Mouse (Mus musculus) cortical plate, adult 2 months (tissue): ENCODE data around the gene Lmtk3. TPM values are rescaled to one million over a fixed set of nuclear protein-coding genes. Genes with fewer than 3 reads are reported as not detected.

Experiments used
- H3K27ac ChIP-seq: fragments of 200-500 bp; 2 replicates; pipeline ENCODE4 v1.5.1; 2012; ENCODE audit warnings: low read length, control low read depth, inconsistent platforms; ENCODE audit not compliant: insufficient read depth
- H3K4me1 ChIP-seq: fragments of 200-500 bp; 2 replicates; pipeline ENCODE4 v1.6.1; 2011; ENCODE audit warnings: low read length; ENCODE audit not compliant: control insufficient read depth, insufficient read depth
- H3K4me3 ChIP-seq: fragments of 200-500 bp; 2 replicates; pipeline ENCODE4 v1.5.1; 2011; ENCODE audit warnings: mild to moderate bottlenecking, low read length, control low read depth; ENCODE audit not compliant: insufficient read depth
- CTCF ChIP-seq: fragments of 200-500 bp; IDR thresholded peaks from 2 replicates; pipeline ENCODE4 v1.5.1; 2011; ENCODE audit warnings: mild to moderate bottlenecking, control low read depth, low read length; ENCODE audit not compliant: insufficient read depth; ENCODE audit errors: extremely low read depth
- POLR2A ChIP-seq: fragments of 200-500 bp; IDR thresholded peaks from 2 replicates; pipeline ENCODE4 v1.6.1; 2011; ENCODE audit warnings: mild to moderate bottlenecking, low read length, control low read depth; ENCODE audit not compliant: insufficient read depth; ENCODE audit errors: extremely low read depth
- polyA plus RNA-seq: library from polyadenylated mRNA; depleted of rRNA; stranded (reverse); fragments of >200 nt; gene quantifications from 2 replicates; pipeline ENCODE4 v1.2.3, GENCODE M21; 2012

Gene Lmtk3
- polyA plus RNA-seq, 1 experiment: 191 TPM

DNA sequence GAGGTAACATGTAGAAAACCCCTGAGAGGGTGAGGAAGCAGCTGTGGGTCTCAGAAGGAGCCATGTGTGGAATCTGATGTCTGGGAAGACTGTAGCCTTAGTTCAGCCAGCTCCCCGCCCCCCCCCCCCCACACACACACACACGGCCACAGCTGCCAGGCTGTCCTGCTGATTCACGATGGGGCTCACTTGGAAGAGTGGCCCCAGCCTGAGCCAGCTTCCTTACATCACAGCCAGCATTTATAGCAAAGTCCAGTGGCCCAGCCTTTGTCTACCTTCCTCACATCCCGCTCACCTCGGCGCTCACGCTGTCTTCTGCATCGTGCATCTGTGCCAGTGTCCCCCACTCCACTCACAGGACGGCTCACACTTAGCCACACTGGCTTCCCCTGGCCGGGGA, 34.1 kb upstream of the Lmtk3 start:
- no peak for TF ChIP-seq CTCF
- Histone ChIP-seq H3K27ac (no peak overlapping the region), H3K4me1 (peaks cover 4% of the 10 kb centered on the region; the same call in 1 of the 2 replicates), H3K4me3 (no peak overlapping the region)

DNA sequence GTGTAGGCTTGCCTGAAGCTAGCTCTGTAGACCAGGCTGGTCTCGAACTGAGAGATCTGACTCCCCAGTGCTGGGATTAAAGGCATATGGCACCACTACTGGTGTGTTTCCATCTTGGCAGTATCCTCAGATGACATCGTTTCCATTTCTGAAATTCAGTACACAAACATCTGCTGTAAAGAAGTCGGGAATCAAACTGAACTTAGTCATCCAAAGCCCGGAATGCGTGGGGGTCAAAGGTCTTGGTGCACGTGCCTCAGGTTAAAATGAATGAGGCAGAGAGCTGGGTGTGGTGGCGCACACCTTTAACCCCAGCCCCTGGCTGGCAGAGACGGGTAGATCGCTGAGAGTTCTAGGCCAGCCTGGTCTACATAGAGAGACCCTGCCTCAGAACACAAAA, 33.4 kb upstream of the Lmtk3 start:
- TF ChIP-seq POLR2A (no peak), CTCF (no peak)
- no peak overlapping the region for H3K27ac ChIP-seq
- peaks cover 4% of the 10 kb centered on the region; the same call in 1 of the 2 replicates for H3K4me1 ChIP-seq
- no peak overlapping the region for H3K4me3 ChIP-seq

DNA sequence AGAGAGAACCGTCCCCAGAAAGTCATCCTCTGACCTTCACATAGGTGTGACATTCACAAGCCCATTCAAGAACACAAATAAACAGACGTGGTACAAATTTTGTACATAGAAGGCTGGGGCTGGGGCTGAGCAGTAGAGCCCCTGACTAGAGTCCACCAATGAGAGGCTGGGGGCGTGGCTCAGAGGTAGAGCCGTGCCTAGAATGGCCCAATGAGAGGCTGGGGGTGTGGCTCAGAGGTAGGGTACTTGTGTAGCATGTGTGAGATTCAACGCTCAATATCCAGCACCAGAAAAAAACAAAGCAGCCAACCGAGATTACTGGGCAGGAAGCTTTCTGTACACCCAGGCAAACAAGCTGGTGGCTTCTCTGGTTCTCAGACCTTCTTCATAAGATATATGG, 27.8 kb upstream of the Lmtk3 start:
- H3K4me1 ChIP-seq: no peaks in the 10 kb centered on the region
- TF ChIP-seq CTCF: no peak
- TF ChIP-seq POLR2A: no peak
- no peak overlapping the region for H3K27ac ChIP-seq
- H3K4me3 ChIP-seq: no peak overlapping the region

GRCm38 (mm10) chr7:45759400-45759799, 24.1 kb upstream of the Lmtk3 start:
- no peak overlapping the region for H3K4me3 ChIP-seq
- H3K27ac ChIP-seq: no peak overlapping the region
- no peak for TF ChIP-seq CTCF
- TF ChIP-seq POLR2A: no peak
- H3K4me1 ChIP-seq: no peaks in the 10 kb centered on the region

- no peaks in the 10 kb centered on the region for H3K4me1 ChIP-seq
- no peak overlapping the region for H3K4me3 ChIP-seq
- H3K27ac ChIP-seq: no peak overlapping the region
- TF ChIP-seq POLR2A: no peak
- no peak for TF ChIP-seq CTCF
Measured at GRCm38 (mm10) chr7:45760151-45760550, 23.4 kb upstream of the Lmtk3 start.

DNA sequence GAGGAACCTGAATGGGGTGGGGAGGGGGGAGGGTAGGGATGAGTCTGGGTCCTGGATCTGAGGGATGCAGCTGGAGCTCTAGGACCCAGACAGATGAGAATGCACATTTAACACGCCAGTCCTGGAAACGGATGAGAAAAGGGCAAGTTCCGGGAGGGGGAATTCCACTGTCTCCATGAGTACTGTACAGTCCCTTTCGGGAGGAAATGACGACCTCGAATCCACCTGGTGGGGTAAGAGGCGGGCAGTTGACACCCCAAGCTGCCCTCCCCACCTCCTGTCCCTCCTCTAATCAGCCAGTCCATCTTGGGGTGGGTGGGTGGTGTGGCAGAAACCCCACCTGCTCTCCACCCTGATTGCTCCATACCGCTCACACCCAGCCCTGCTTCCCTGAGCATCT, 17.5 kb upstream of the Lmtk3 start:
- Histone ChIP-seq H3K4me1 (no peaks in the 10 kb centered on the region), H3K27ac (no peak overlapping the region), H3K4me3 (no peak overlapping the region)
- no peak for TF ChIP-seq POLR2A
- TF ChIP-seq CTCF: no peak

- no peaks in the 10 kb centered on the region for H3K4me1 ChIP-seq
- no peak overlapping the region for H3K27ac ChIP-seq
- no peak overlapping the region for H3K4me3 ChIP-seq
- no peak for TF ChIP-seq CTCF
- TF ChIP-seq POLR2A: no peak
Measured at GRCm38 (mm10) chr7:45766764-45767163, 16.8 kb upstream of the Lmtk3 start.

DNA sequence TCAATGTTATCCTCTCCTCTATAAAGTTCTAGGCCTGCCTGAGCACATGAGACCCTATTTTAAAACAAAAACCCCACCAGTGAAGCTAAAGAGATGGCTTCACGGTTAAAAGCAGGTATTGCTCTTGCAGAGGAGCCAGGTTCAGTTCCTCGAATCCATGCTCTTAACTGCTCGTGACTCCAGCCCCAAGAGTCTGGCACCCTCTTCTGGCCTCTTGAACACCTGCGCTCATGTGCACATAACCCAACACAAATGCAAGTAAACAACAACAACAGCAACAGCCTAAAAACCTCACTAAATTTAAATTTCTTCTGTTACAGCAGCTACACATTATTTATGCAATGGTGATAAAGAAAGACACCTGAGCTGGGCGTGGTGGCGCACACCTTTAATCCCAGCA, 16.0 kb upstream of the Lmtk3 start:
- Histone ChIP-seq H3K4me1 (no peaks in the 10 kb centered on the region), H3K27ac (no peak overlapping the region), H3K4me3 (no peak overlapping the region)
- TF ChIP-seq POLR2A (no peak), CTCF (no peak)

GRCm38 (mm10) chr7:45770427-45771082, 13.0 kb upstream of the Lmtk3 start:
- no peak for TF ChIP-seq CTCF
- no peak for TF ChIP-seq POLR2A
- no peak overlapping the region for H3K27ac ChIP-seq
- H3K4me1 ChIP-seq: no peaks in the 10 kb centered on the region
- H3K4me3 ChIP-seq: no peak overlapping the region

DNA sequence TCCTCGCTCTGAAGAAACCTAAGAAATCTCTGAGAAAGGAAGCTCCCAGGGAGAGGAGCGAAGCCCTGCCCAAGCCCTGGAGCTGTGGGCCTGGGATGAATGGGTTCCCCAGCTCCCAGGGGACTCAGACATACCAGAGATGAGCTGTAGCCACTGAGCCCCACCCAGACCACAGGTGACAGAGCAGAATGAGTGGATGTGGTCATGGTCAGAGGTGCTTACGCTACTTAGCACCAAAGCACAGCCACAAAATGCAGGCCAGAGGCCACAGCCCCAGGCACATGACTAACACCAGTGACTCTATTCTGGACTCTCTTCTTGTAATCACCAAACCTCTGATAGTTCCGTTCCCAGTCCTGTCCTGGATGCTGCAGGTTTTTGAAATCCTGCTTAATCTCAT, 12.4 kb upstream of the Lmtk3 start:
- H3K4me1 ChIP-seq: no peaks in the 10 kb centered on the region
- TF ChIP-seq POLR2A: no peak
- TF ChIP-seq CTCF: no peak
- H3K27ac ChIP-seq: no peak overlapping the region
- H3K4me3 ChIP-seq: no peak overlapping the region
